Comparison of ENCODE assay signal across 12 mouse cellular contexts in the genomic region with DNA sequence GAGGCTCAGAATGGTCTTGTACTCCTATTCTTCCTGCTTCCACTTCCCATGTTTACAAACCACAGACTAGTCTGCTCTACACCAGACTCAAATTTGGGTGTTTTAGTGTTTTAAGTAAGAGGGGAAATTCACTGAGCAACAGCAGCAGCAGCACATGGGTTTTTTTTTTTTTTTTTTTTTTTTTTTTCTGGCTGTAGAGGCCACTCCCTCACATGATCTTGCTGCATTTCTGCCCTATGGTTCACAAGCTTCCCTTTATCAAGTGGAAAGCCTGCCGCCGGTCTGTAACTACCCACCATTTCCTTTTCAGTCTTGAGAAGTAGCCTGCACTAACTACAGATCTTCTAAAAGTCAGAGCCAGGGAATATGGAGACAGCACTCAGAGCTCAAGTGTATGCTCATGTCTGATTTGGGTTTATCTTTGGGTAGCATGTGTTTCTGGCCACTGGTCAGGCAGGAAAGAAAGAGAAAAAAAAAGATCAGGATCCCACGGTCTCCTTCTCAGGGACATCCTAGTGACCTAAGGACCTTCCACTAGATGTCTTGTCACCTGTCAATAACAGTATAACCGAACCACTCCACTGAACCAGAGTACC. TPM values are rescaled to one million over a fixed set of nuclear protein-coding genes. Genes with fewer than 3 reads are reported as not detected.
DNase-seq lines count a peak whose midpoint lies in the region; ATAC-seq and TF ChIP-seq lines count a peak whose summit lies in the region.
"Had no signal": no experiment of that assay in that cellular context is flagged by ENCODE, and none has a peak within 500 bp of the region (broad histone marks: within the 10 kb centered on the region; RNA-seq: fewer than 3 reads in every experiment).

No protein-coding gene starts in this region.

- no peak overlapping the region for H3K4me2 ChIP-seq in midbrain, embryonic 11.5 days
- no peak overlapping the region for H3K4me2 ChIP-seq in midbrain, embryonic 16.5 days (ENCODE audit: low read length)
- no peak overlapping the region for H3K4me2 ChIP-seq in embryonic facial prominence, embryonic 12.5 days (replicated peaks)
- peak overlapping the region; percentile 26 for H3K4me2 ChIP-seq in liver, embryonic 11.5 days
- H3K4me2 ChIP-seq: hindbrain, embryonic 15.5 days had no signal

- no peak for ATAC-seq in midbrain, embryonic 11.5 days (ENCODE audit: low FRiP score)
- no peak for ATAC-seq in midbrain, embryonic 16.5 days
- no peak for ATAC-seq in embryonic facial prominence, embryonic 12.5 days (ENCODE audit: insufficient number of reproducible peaks, insufficient read depth, low FRiP score, low TSS enrichment)
- peak; percentile 46 for ATAC-seq in liver, embryonic 11.5 days (replicated peaks; ENCODE audit: low FRiP score)
- ATAC-seq: forebrain, embryonic 16.5 days had no signal

- peaks cover 34% of the 10 kb centered on the region for H3K4me1 ChIP-seq in midbrain, embryonic 11.5 days (ENCODE audit: control insufficient read depth, insufficient read depth, low read length)
- peaks cover 8% of the 10 kb centered on the region for H3K4me1 ChIP-seq in midbrain, embryonic 16.5 days (ENCODE audit: control insufficient read depth, insufficient read depth, low read length)
- H3K4me1 ChIP-seq in embryonic facial prominence, embryonic 12.5 days, result peaks cover 31% of the 10 kb centered on the region
- peaks cover 65% of the 10 kb centered on the region for H3K4me1 ChIP-seq in liver, embryonic 11.5 days (replicated peaks; ENCODE audit: control insufficient read depth, insufficient read depth, low read length)
- H3K4me1 ChIP-seq in cerebellum, adult 2 months (ENCODE audit: control insufficient read depth, insufficient read depth, low read length), result no peaks in the 10 kb centered on the region

- DNase-seq in midbrain, embryonic 11.5 days (ENCODE audit: low spot score, missing footprints), result no peak
- DNase-seq in liver, embryonic 11.5 days (ENCODE audit: low spot score), result no peak
- no peak for DNase-seq in adrenal gland, postnatal 36 days
- DNase-seq in cerebellum, adult 2 months, result no peak
- DNase-seq in natural killer cell, adult 2 months (ENCODE audit: low spot score in 2 of 2), result no peak
- DNase-seq: cerebellum, postnatal 10 days; layer of hippocampus, postnatal 36 days; right cerebral cortex, postnatal 4 days had no signal

- TF ChIP-seq POLR2A in cerebellum, adult 2 months (IDR thresholded peaks at IDR 0.05; ENCODE audit: borderline replicate concordance, insufficient read depth, low read length), result no peak

- H3K27ac ChIP-seq in midbrain, embryonic 11.5 days (ENCODE audit: low read depth, low read length), result no peak overlapping the region
- no peak overlapping the region for H3K27ac ChIP-seq in midbrain, embryonic 16.5 days (ENCODE audit: low read length)
- H3K27ac ChIP-seq in embryonic facial prominence, embryonic 12.5 days, result peak overlapping the region; percentile 70; the same call in 1 of the 2 replicates
- H3K27ac ChIP-seq in liver, embryonic 11.5 days (ENCODE audit: low read depth, low read length), result peak overlapping the region; percentile 63
- no peak overlapping the region for H3K27ac ChIP-seq in cerebellum, adult 2 months (ENCODE audit: insufficient read depth, low read length)
- H3K27ac ChIP-seq: hindbrain, embryonic 15.5 days had no signal

- H3K9me3 ChIP-seq in midbrain, embryonic 11.5 days (ENCODE audit: control insufficient read depth, low read length), result no peaks in the 10 kb centered on the region
- no peaks in the 10 kb centered on the region for H3K9me3 ChIP-seq in midbrain, embryonic 16.5 days (replicated peaks; ENCODE audit: control insufficient read depth, low read length, poor library complexity, severe bottlenecking)
- 0 out of 2 replicates have a peak, but pooled peaks cover 4% of the 10 kb centered on the region for H3K9me3 ChIP-seq in embryonic facial prominence, embryonic 12.5 days
- no peaks in the 10 kb centered on the region for H3K9me3 ChIP-seq in liver, embryonic 11.5 days (ENCODE audit: control insufficient read depth, low read length)
- H3K9me3 ChIP-seq: hindbrain, embryonic 15.5 days had no signal

- H3K36me3 ChIP-seq in midbrain, embryonic 11.5 days (ENCODE audit: control insufficient read depth, insufficient read depth, low read length), result no peaks in the 10 kb centered on the region
- no peaks in the 10 kb centered on the region for H3K36me3 ChIP-seq in midbrain, embryonic 16.5 days (ENCODE audit: control insufficient read depth, insufficient read depth, low read length)
- no peaks in the 10 kb centered on the region for H3K36me3 ChIP-seq in embryonic facial prominence, embryonic 12.5 days
- no peaks in the 10 kb centered on the region for H3K36me3 ChIP-seq in liver, embryonic 11.5 days (ENCODE audit: control insufficient read depth, insufficient read depth, low read length)
- H3K36me3 ChIP-seq: hindbrain, embryonic 15.5 days had no signal

- 55% methylated on average over 4 of the region's 4 CpGs for WGBS in midbrain, embryonic 11.5 days
- WGBS in midbrain, embryonic 16.5 days, result 55% methylated on average over 4 of the region's 4 CpGs
- 36% methylated on average over 4 of the region's 4 CpGs for WGBS in embryonic facial prominence, embryonic 12.5 days
- 19% methylated on average over 4 of the region's 4 CpGs for WGBS in liver, embryonic 11.5 days
- 51% methylated on average over 4 of the region's 4 CpGs for WGBS in cerebellum, adult 2 months

- H3K9ac ChIP-seq in midbrain, embryonic 11.5 days (ENCODE audit: low read length), result peak overlapping the region; percentile 27; the same call in 1 of the 2 replicates
- no peak overlapping the region for H3K9ac ChIP-seq in midbrain, embryonic 16.5 days (ENCODE audit: low read depth, low read length)
- H3K9ac ChIP-seq in embryonic facial prominence, embryonic 12.5 days, result no peak overlapping the region
- no peak overlapping the region for H3K9ac ChIP-seq in liver, embryonic 11.5 days (ENCODE audit: low read depth, low read length)
- H3K9ac ChIP-seq: hindbrain, embryonic 15.5 days had no signal

- TF ChIP-seq CTCF in cerebellum, adult 2 months (IDR thresholded peaks at IDR 0.05; ENCODE audit: borderline replicate concordance, insufficient read depth, low read depth, low read length), result no peak

- no peak overlapping the region for H3K4me3 ChIP-seq in midbrain, embryonic 11.5 days (ENCODE audit: low read depth, low read length)
- H3K4me3 ChIP-seq in midbrain, embryonic 16.5 days (ENCODE audit: low read depth, low read length), result no peak overlapping the region
- no peak overlapping the region for H3K4me3 ChIP-seq in embryonic facial prominence, embryonic 12.5 days
- no peak overlapping the region for H3K4me3 ChIP-seq in liver, embryonic 11.5 days (ENCODE audit: low read depth, low read length)
- H3K4me3 ChIP-seq in cerebellum, adult 2 months (replicated peaks; ENCODE audit: insufficient read depth, low read depth, low read length), result no peak overlapping the region
- H3K4me3 ChIP-seq: hindbrain, embryonic 15.5 days had no signal

- H3K27me3 ChIP-seq in midbrain, embryonic 11.5 days (ENCODE audit: control insufficient read depth, insufficient read depth, low read length), result no peaks in the 10 kb centered on the region
- no peaks in the 10 kb centered on the region for H3K27me3 ChIP-seq in midbrain, embryonic 16.5 days (ENCODE audit: control insufficient read depth, insufficient read depth, low read depth, low read length)
- H3K27me3 ChIP-seq in embryonic facial prominence, embryonic 12.5 days, result no peaks in the 10 kb centered on the region
- H3K27me3 ChIP-seq in liver, embryonic 11.5 days (replicated peaks; ENCODE audit: control insufficient read depth, insufficient read depth, low read length), result no peaks in the 10 kb centered on the region
- no peaks in the 10 kb centered on the region for H3K27me3 ChIP-seq in cerebellum, adult 2 months (ENCODE audit: control insufficient read depth, insufficient read depth, low read length)
- H3K27me3 ChIP-seq: hindbrain, embryonic 15.5 days had no signal

RNA-seq across cellular contexts. Expression of gene Ddc, which starts 11.4 kb away (rescaled TPM):
- polyA plus RNA-seq in midbrain, embryonic 11.5 days (2014; fragmentation: Nextera tagmentation; extraction: Ambion mirVana), result 18.0 and 21.9 TPM in 2 replicates
- polyA plus RNA-seq in midbrain, embryonic 16.5 days (2015; fragmentation: Nextera tagmentation; extraction: Ambion mirVana), result 18.4 and 21.7 TPM in 2 replicates
- 10.8 and 13.5 TPM in 2 replicates for polyA plus RNA-seq in embryonic facial prominence, embryonic 12.5 days (2016; fragmentation: Nextera tagmentation; extraction: Ambion mirVana)
- polyA plus RNA-seq in liver, embryonic 11.5 days (2014; fragmentation: Nextera tagmentation; extraction: Ambion mirVana), result 15.9 and 17.2 TPM in 2 replicates
- total RNA-seq in adrenal gland, postnatal 36 days (2021), result 10 to 100 TPM; 46.6 to 59.1 TPM
- 11.0 and 13.1 TPM in 2 replicates for polyA plus RNA-seq in cerebellum, adult 2 months (2012; rRNA removed)

Comparison
In these comparisons a context has a peak if more than half of its experiments do, and no peak if none do; other contexts are left out.
1. H3K27ac ChIP-seq: peak in embryonic facial prominence, embryonic 12.5 days (single experiment) and liver, embryonic 11.5 days (single experiment); none in midbrain, embryonic 11.5 days (single experiment), midbrain, embryonic 16.5 days (single experiment) and cerebellum, adult 2 months (single experiment).